Mouse (Mus musculus) MEL (cell line): ENCODE results near the gene Rgs11. TPM values are rescaled to one million over a fixed set of nuclear protein-coding genes. Genes with fewer than 3 reads are reported as not detected.
A peak's percentile ranks its signal among the peaks of the same experiment; 100 is the strongest.

ENCODE experiments used
- DNase-seq: peaks from one replicate; pipeline ENCODE4 v3.0.0; 2011; ENCODE audit warnings: low read depth, low spot score
- H3K27ac ChIP-seq: 2 replicates; pipeline ENCODE4 v1.5.1; 2012; ENCODE audit warnings: low read depth, mild to moderate bottlenecking, control low read depth, low read length, moderate library complexity; ENCODE audit not compliant: control insufficient read depth
- H3K27me3 ChIP-seq, 2 experiments: fragments of 150-350 bp in 1 of 2; sonication (generic) in 1 of 2; 2 replicates each; pipeline ENCODE4 v1.6.1; 2012; ENCODE audit warnings: low read length in 2 of 2, mild to moderate bottlenecking in 2 of 2, improper control_type of control experiment in 1 of 2, moderate library complexity in 1 of 2; ENCODE audit not compliant: insufficient read depth in 2 of 2, control insufficient read depth in 1 of 2
- H3K36me3 ChIP-seq, 2 experiments: 2 replicates each; pipeline ENCODE4 v1.6.1; 2012 to 2014; ENCODE audit warnings: low read length in 2 of 2, improper control_type of control experiment in 1 of 2, inconsistent platforms in 1 of 2, mild to moderate bottlenecking in 1 of 2; ENCODE audit not compliant: insufficient read depth in 2 of 2, control insufficient read depth in 1 of 2
- H3K4me1 ChIP-seq, 2 experiments: fragments of 150-350 bp in 1 of 2; sonication (generic) in 1 of 2; 2 replicates each; pipeline ENCODE4 v1.6.1; 2012; ENCODE audit warnings: low read length in 2 of 2, improper control_type of control experiment in 1 of 2, mild to moderate bottlenecking in 1 of 2; ENCODE audit not compliant: insufficient read depth in 2 of 2, control insufficient read depth in 1 of 2
- H3K4me3 ChIP-seq, 2 experiments: fragments of 150-350 bp in 1 of 2; sonication (generic) in 1 of 2; 2 replicates each; pipeline ENCODE4 v1.5.1; 2012; ENCODE audit warnings: low read depth in 2 of 2, low read length in 2 of 2, mild to moderate bottlenecking in 2 of 2, moderate library complexity in 2 of 2, control low read depth in 1 of 2, improper control_type of control experiment in 1 of 2; ENCODE audit not compliant: control insufficient read depth in 1 of 2, insufficient read depth in 1 of 2
- H3K79me2 ChIP-seq: 2 replicates; pipeline ENCODE4 v1.6.1; 2012; ENCODE audit warnings: mild to moderate bottlenecking, low read length, moderate library complexity; ENCODE audit not compliant: control insufficient read depth, poor library complexity, insufficient read depth
- H3K9ac ChIP-seq: 2 replicates; pipeline ENCODE4 v1.6.1; 2012; ENCODE audit warnings: low read depth, mild to moderate bottlenecking, control low read depth, low read length, moderate library complexity; ENCODE audit not compliant: control insufficient read depth, poor library complexity, severe bottlenecking
- H3K9me3 ChIP-seq: fragments of 150-350 bp; sonication (generic); replicated peaks from 2 replicates; pipeline ENCODE4 v1.6.1; 2012; ENCODE audit warnings: mild to moderate bottlenecking, low read length, improper control_type of control experiment, moderate library complexity; ENCODE audit not compliant: insufficient read depth
- CHD1 ChIP-seq: IDR thresholded peaks from 2 replicates; pipeline ENCODE4 v1.6.1; 2012; ENCODE audit warnings: low read depth, mild to moderate bottlenecking, inconsistent platforms, low read length, improper control_type of control experiment
- CHD2 ChIP-seq: IDR thresholded peaks from 2 replicates; pipeline ENCODE4 v1.6.1; 2011; ENCODE audit warnings: low read length, improper control_type of control experiment
- E2F4 ChIP-seq: IDR thresholded peaks from 2 replicates; pipeline ENCODE4 v1.6.1; 2011; ENCODE audit warnings: low read depth, low read length, improper control_type of control experiment, borderline replicate concordance
- EP300 ChIP-seq, 2 experiments: IDR thresholded peaks; 2 replicates each; pipeline ENCODE4 v1.6.1; 2011; ENCODE audit warnings: improper control_type of control experiment in 2 of 2, low read length in 2 of 2, low read depth in 1 of 2, mild to moderate bottlenecking in 1 of 2
- ETS1 ChIP-seq: IDR thresholded peaks from 2 replicates; pipeline ENCODE4 v1.6.1; 2012; ENCODE audit warnings: low read depth, mild to moderate bottlenecking, inconsistent platforms, low read length, improper control_type of control experiment, moderate library complexity
- GABPA ChIP-seq: IDR thresholded peaks from 2 replicates; pipeline ENCODE4 v1.6.1; 2012; ENCODE audit warnings: low read depth, mild to moderate bottlenecking, inconsistent platforms, low read length, improper control_type of control experiment, moderate library complexity
- GATA1 ChIP-seq: IDR thresholded peaks from 2 replicates; pipeline ENCODE4 v1.6.1; 2011; ENCODE audit warnings: low read depth, low read length, improper control_type of control experiment
- MAX ChIP-seq: IDR thresholded peaks from 2 replicates; pipeline ENCODE4 v1.6.1; 2011; ENCODE audit warnings: low read length, improper control_type of control experiment
- MAZ ChIP-seq: IDR thresholded peaks from 2 replicates; pipeline ENCODE4 v1.6.1; 2012; ENCODE audit warnings: low read depth, mild to moderate bottlenecking, inconsistent platforms, low read length, improper control_type of control experiment
- MEF2A ChIP-seq: IDR thresholded peaks from 2 replicates; pipeline ENCODE4 v1.6.1; 2014; ENCODE audit warnings: low read depth, mild to moderate bottlenecking, inconsistent platforms, low read length, improper control_type of control experiment; ENCODE audit not compliant: poor library complexity, insufficient replicate concordance, severe bottlenecking; ENCODE audit errors: extremely low read depth
- MXI1 ChIP-seq: IDR thresholded peaks from 2 replicates; pipeline ENCODE4 v1.6.1; 2011; ENCODE audit warnings: mild to moderate bottlenecking, low read depth, low read length, improper control_type of control experiment
- MYB ChIP-seq: IDR thresholded peaks from 2 replicates; pipeline ENCODE4 v1.6.1; 2011; ENCODE audit warnings: mild to moderate bottlenecking, low read depth, low read length, improper control_type of control experiment
- NELFE ChIP-seq: IDR thresholded peaks from 2 replicates; pipeline ENCODE4 v1.6.1; 2011; ENCODE audit warnings: low read depth, low read length, improper control_type of control experiment
- NRF1 ChIP-seq: IDR thresholded peaks from 2 replicates; pipeline ENCODE4 v1.6.1; 2014; ENCODE audit warnings: low read depth, mild to moderate bottlenecking, inconsistent platforms, low read length, improper control_type of control experiment, moderate library complexity; ENCODE audit not compliant: poor library complexity, insufficient read depth, severe bottlenecking
- POLR2AphosphoS2 ChIP-seq: IDR thresholded peaks from 2 replicates; pipeline ENCODE4 v1.6.1; 2011; ENCODE audit warnings: low read length, improper control_type of control experiment
- POLR2AphosphoS5 ChIP-seq: IDR thresholded peaks from 2 replicates; pipeline ENCODE4 v1.6.1; 2012; ENCODE audit warnings: low read depth, borderline replicate concordance, mild to moderate bottlenecking, inconsistent platforms, low read length, moderate library complexity, mixed read lengths
- RCOR1 ChIP-seq: IDR thresholded peaks from 2 replicates; pipeline ENCODE4 v1.6.1; 2012; ENCODE audit warnings: low read depth, mild to moderate bottlenecking, inconsistent platforms, low read length, improper control_type of control experiment
- SIN3A ChIP-seq: IDR thresholded peaks from 2 replicates; pipeline ENCODE4 v1.6.1; 2012; ENCODE audit warnings: low read length, improper control_type of control experiment, inconsistent platforms
- SMC3 ChIP-seq: IDR thresholded peaks from 2 replicates; pipeline ENCODE4 v1.6.1; 2011; ENCODE audit warnings: low read depth, low read length, improper control_type of control experiment
- TAL1 ChIP-seq: IDR thresholded peaks from 2 replicates; pipeline ENCODE4 v1.6.1; 2012; ENCODE audit warnings: mild to moderate bottlenecking, inconsistent platforms, low read length, moderate library complexity, mixed read lengths
- TBP ChIP-seq: IDR thresholded peaks from 2 replicates; pipeline ENCODE4 v1.8.0; 2011; ENCODE audit warnings: low read depth, low read length, improper control_type of control experiment
- TCF12 ChIP-seq: IDR thresholded peaks from 2 replicates; pipeline ENCODE4 v1.6.1; 2014; ENCODE audit warnings: low read depth, mild to moderate bottlenecking, inconsistent platforms, low read length, improper control_type of control experiment, moderate library complexity
- UBTF ChIP-seq: IDR thresholded peaks from 2 replicates; pipeline ENCODE4 v1.6.1; 2012; ENCODE audit warnings: low read depth, mild to moderate bottlenecking, inconsistent platforms, low read length, improper control_type of control experiment, moderate library complexity, borderline replicate concordance; ENCODE audit not compliant: insufficient read depth
- USF1 ChIP-seq: IDR thresholded peaks from 2 replicates; pipeline ENCODE4 v1.6.1; 2014; ENCODE audit warnings: low read depth, mild to moderate bottlenecking, inconsistent platforms, low read length, improper control_type of control experiment, moderate library complexity
- USF2 ChIP-seq, 2 experiments: IDR thresholded peaks; 2 replicates each; pipeline ENCODE4 v1.6.1; 2011 to 2012; ENCODE audit warnings: improper control_type of control experiment in 2 of 2, low read length in 2 of 2, borderline replicate concordance in 1 of 2, inconsistent platforms in 1 of 2, low read depth in 1 of 2, mild to moderate bottlenecking in 1 of 2; ENCODE audit not compliant: insufficient read depth in 1 of 2
- ZC3H11A ChIP-seq: IDR thresholded peaks from 2 replicates; pipeline ENCODE4 v1.6.1; 2012; ENCODE audit warnings: low read depth, mild to moderate bottlenecking, inconsistent platforms, low read length, improper control_type of control experiment
- ZKSCAN1 ChIP-seq: IDR thresholded peaks from 2 replicates; pipeline ENCODE4 v1.6.1; 2012; ENCODE audit warnings: low read depth, mild to moderate bottlenecking, inconsistent platforms, low read length, improper control_type of control experiment, moderate library complexity
- ZMIZ1 ChIP-seq: IDR thresholded peaks from 2 replicates; pipeline ENCODE4 v1.6.1; 2012; ENCODE audit warnings: low read depth, mild to moderate bottlenecking, inconsistent platforms, low read length, improper control_type of control experiment, moderate library complexity
- ZNF384 ChIP-seq: IDR thresholded peaks from 2 replicates; pipeline ENCODE4 v1.6.1; 2012; ENCODE audit warnings: low read depth, mild to moderate bottlenecking, inconsistent platforms, low read length, improper control_type of control experiment
- polyA plus RNA-seq, 2 experiments: library from polyadenylated mRNA; stranded (reverse) in 1 of 2; unstranded in 1 of 2; fragments of >175 nt in 1 of 2; fragments of >200 nt in 1 of 2; gene quantifications; 2 replicates each; pipeline versions ENCODE4 v1.2.1 to v1.2.4; 2012; ENCODE audit warnings: low replicate concordance in 2 of 2, low read depth in 1 of 2; ENCODE audit not compliant: insufficient read length in 2 of 2, insufficient read depth in 1 of 2, missing spikeins in 1 of 2
- total RNA-seq: library from RNA; depleted of rRNA; stranded (reverse); fragments of 300-350 nt; gene quantifications from 2 replicates; pipeline ENCODE4 v1.2.3, GENCODE M21; 2012

Rgs11 gene
- total and polyA plus RNA-seq, 3 experiments, result 11.4 to 32.6 TPM; not detected in 1

DNA sequence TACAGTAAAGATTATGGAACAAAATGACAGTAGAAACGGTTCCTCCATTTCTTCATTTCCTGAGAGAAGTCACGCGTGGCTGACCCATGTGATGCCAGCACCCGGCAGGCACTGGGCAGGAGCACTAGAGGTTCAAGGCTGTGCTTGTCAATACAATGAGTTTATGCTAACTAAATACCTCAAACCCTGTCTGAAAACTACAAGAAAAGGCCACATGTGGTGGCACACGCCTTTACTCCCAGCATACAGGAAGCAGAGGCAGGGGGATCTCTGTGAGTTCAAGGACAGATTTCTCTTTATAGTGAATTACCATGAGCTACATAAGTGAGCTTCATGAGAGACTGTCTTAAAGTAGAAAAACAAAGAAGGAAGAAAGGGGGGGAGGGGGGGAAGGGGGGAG lies 28.4 kb downstream of the Rgs11 start:
- no peak overlapping the region for H3K27ac ChIP-seq
- no peak for DNase-seq
- H3K79me2 ChIP-seq, result no peaks in the 10 kb centered on the region
- no peaks in the 10 kb centered on the region for H3K9me3 ChIP-seq
- H3K4me1 ChIP-seq, result peaks cover 8 to 12% of the 10 kb centered on the region in 2 experiments
- TF ChIP-seq ETS1, result no peak
- no peak for TF ChIP-seq MAX
- TF ChIP-seq TAL1, result no peak
- no peak for TF ChIP-seq UBTF
- no peak for TF ChIP-seq GATA1
- TF ChIP-seq EP300 (IDR thresholded peaks at IDR 0.05; ENCODE audit: low read depth in 1 of 2, low read length in 2 of 2), result no peak
- no peak for TF ChIP-seq GABPA
- no peak for TF ChIP-seq POLR2AphosphoS2
- no peak for TF ChIP-seq USF2 (IDR thresholded peaks at IDR 0.05; ENCODE audit: borderline replicate concordance in 1 of 2, insufficient read depth in 1 of 2, low read depth in 1 of 2, low read length in 2 of 2)
- TF ChIP-seq MAZ, result no peak
- no peak for TF ChIP-seq MEF2A
- TF ChIP-seq ZC3H11A, result no peak
- no peak for TF ChIP-seq MXI1
- peaks cover 0 to 2% of the 10 kb centered on the region in 2 experiments; a peak in 1 of 4 replicates for H3K27me3 ChIP-seq
- no peak overlapping the region for H3K9ac ChIP-seq
- H3K36me3 ChIP-seq, result peaks cover 0 to 4% of the 10 kb centered on the region in 2 experiments; a peak in 2 of 4 replicates
- H3K4me3 ChIP-seq, result no peak overlapping the region

DNA sequence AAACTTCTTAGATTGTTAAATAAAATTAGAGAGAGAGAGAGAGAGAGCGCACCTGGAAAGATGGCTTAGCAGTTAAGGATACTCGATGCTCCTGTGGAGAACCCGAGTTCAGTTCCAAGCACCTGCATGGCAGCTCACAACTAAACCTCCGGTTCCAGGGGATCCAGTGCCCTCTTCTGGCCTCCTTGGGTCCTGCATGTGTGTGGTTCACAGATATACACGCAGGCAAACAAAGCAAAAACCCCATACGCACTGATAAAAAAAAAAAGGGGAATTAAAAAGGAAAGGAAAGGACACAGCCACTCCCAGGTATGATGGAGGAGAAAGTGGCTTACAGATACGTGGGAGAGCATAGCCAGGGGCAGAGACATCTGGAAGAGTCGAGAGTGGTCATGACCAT lies 30.1 kb downstream of the Rgs11 start:
- H3K4me1 ChIP-seq, result peaks cover 8 to 23% of the 10 kb centered on the region in 2 experiments
- H3K4me3 ChIP-seq, result no peak overlapping the region
- no peak overlapping the region for H3K9ac ChIP-seq
- no peaks in the 10 kb centered on the region for H3K27me3 ChIP-seq
- H3K27ac ChIP-seq, result no peak overlapping the region
- no peaks in the 10 kb centered on the region for H3K9me3 ChIP-seq
- no peaks in the 10 kb centered on the region for H3K79me2 ChIP-seq
- DNase-seq, result peak; percentile 79
- peaks cover 0 to 16% of the 10 kb centered on the region in 2 experiments; a peak in 2 of 4 replicates for H3K36me3 ChIP-seq
- TF ChIP-seq SMC3, result peak; percentile 69
- no peak for TF ChIP-seq NRF1
- TF ChIP-seq MYB, result no peak
- no peak for TF ChIP-seq NELFE
- TF ChIP-seq POLR2AphosphoS5, result no peak
- peak; percentile 81 for TF ChIP-seq ZNF384
- TF ChIP-seq GABPA, result no peak
- TF ChIP-seq MEF2A, result no peak
- TF ChIP-seq ZKSCAN1, result 0 out of 2 replicates have a peak, but pooled peaks have one; percentile 16
- peak; percentile 19; the same call in 1 of the 2 replicates for TF ChIP-seq RCOR1
- TF ChIP-seq SIN3A, result no peak
- TF ChIP-seq EP300 (IDR thresholded peaks at IDR 0.05; ENCODE audit: low read depth in 1 of 2, low read length in 2 of 2), result 0 out of 4 replicates have a peak, but pooled peaks have one; percentile 4 to 21
- TF ChIP-seq TCF12, result 0 out of 2 replicates have a peak, but pooled peaks have one; percentile 14
- no peak for TF ChIP-seq USF2 (IDR thresholded peaks at IDR 0.05; ENCODE audit: borderline replicate concordance in 1 of 2, insufficient read depth in 1 of 2, low read depth in 1 of 2, low read length in 2 of 2)
- no peak for TF ChIP-seq USF1
- 0 out of 2 replicates have a peak, but pooled peaks have one; percentile 21 for TF ChIP-seq MAX
- no peak for TF ChIP-seq MAZ
- no peak for TF ChIP-seq CHD1
- no peak for TF ChIP-seq CHD2
- TF ChIP-seq TBP, result no peak
- no peak for TF ChIP-seq ETS1
- no peak for TF ChIP-seq ZMIZ1
- TF ChIP-seq MXI1, result no peak
- TF ChIP-seq POLR2AphosphoS2, result no peak
- no peak for TF ChIP-seq E2F4
